Comparison of ENCODE assay signal across 11 mouse cellular contexts in genomic region chr8:12995481-12995880, GRCm38 (mm10). TPM values are rescaled to one million over a fixed set of nuclear protein-coding genes. Genes with fewer than 3 reads are reported as not detected.
DNase-seq lines count a peak whose midpoint lies in the region.
"Had no signal": no experiment of that assay in that cellular context is flagged by ENCODE, and none has a peak within 500 bp of the region (broad histone marks: within the 10 kb centered on the region; RNA-seq: fewer than 3 reads in every experiment).

No protein-coding gene starts in this region.

- intact Hi-C loops in left cerebral cortex, postnatal 25 days (cut with DNase I), result no loop called here

- peak; percentile 54 to 56 for DNase-seq in cerebellum, adult 18-20 months
- no peak for DNase-seq in cerebellum, postnatal 4 days (ENCODE audit: low spot score in 2 of 2)
- peak; percentile 39 to 43 for DNase-seq in left cerebral cortex, postnatal 25 days (ENCODE audit: low spot score in 2 of 2)
- DNase-seq in left cerebral cortex, adult 11 months (ENCODE audit: low spot score), result no peak
- DNase-seq in cerebellum, adult 9-10 months, result peak; percentile 63
- peak; percentile 62 for DNase-seq in lung, postnatal 10 days
- no peak for DNase-seq in thymus, adult 18-20 months
- no peak for DNase-seq in layer of hippocampus, adult 11-12 months (ENCODE audit: low spot score)
- DNase-seq: heart, adult 18-20 months; retina, postnatal 1 day had no signal

RNA-seq across cellular contexts. Expression of gene F7, which starts 30.4 kb away (rescaled TPM):
- not detected for total RNA-seq in left cerebral cortex, postnatal 25 days (2021)
- total RNA-seq: left cerebral cortex, postnatal 36 days had no signal

RNA-seq across cellular contexts. Expression of gene F10, which starts 41.6 kb away (rescaled TPM):
- total RNA-seq in left cerebral cortex, postnatal 25 days (2021), result not detected
- total RNA-seq: left cerebral cortex, postnatal 36 days had no signal

Comparison
In these comparisons a context has a peak if more than half of its experiments do, and no peak if none do; other contexts are left out.
1. DNase-seq: peak in cerebellum, adult 18-20 months (2 of 2), left cerebral cortex, postnatal 25 days (2 of 2), cerebellum, adult 9-10 months (single experiment) and lung, postnatal 10 days (single experiment); none in cerebellum, postnatal 4 days (0 of 2), left cerebral cortex, adult 11 months (single experiment), thymus, adult 18-20 months (0 of 2) and layer of hippocampus, adult 11-12 months (single experiment).